Mouse (Mus musculus) megakaryocyte, embryonic 14.5 days (primary cell): ENCODE measurements around the gene Uba5. TPM values are rescaled to one million over a fixed set of nuclear protein-coding genes. Genes with fewer than 3 reads are reported as not detected.

ENCODE experiments used
- H3K27me3 ChIP-seq: replicated peaks from 2 replicates; pipeline ENCODE3; 2012; ENCODE audit warnings: inconsistent platforms
- H3K36me3 ChIP-seq: replicated peaks from 2 replicates; pipeline ENCODE3; 2012; ENCODE audit warnings: low read length, inconsistent platforms, mixed read lengths
- H3K4me1 ChIP-seq: 2 replicates; pipeline ENCODE4 v1.6.1; 2012; ENCODE audit warnings: inconsistent platforms
- H3K4me3 ChIP-seq: replicated peaks from 2 replicates; pipeline ENCODE3; 2012; ENCODE audit warnings: moderate library complexity, mild to moderate bottlenecking, inconsistent platforms
- H3K9me3 ChIP-seq: 2 replicates; pipeline ENCODE4 v1.6.1; 2012; ENCODE audit warnings: inconsistent platforms
- FLI1 ChIP-seq: IDR thresholded peaks from 2 replicates; pipeline ENCODE4 v1.6.1; 2012; ENCODE audit warnings: low read length, inconsistent platforms, mixed read lengths
- GATA1 ChIP-seq: IDR thresholded peaks from 3 replicates; pipeline ENCODE4 v1.6.1; 2012; ENCODE audit warnings: mixed read lengths, low read length, inconsistent platforms, borderline replicate concordance
- polyA plus RNA-seq: library from polyadenylated mRNA; stranded (reverse); fragments of >175 nt; gene quantifications from 2 replicates; pipeline ENCODE4 v1.2.3, GENCODE M21; 2012; ENCODE audit warnings: low replicate concordance; ENCODE audit not compliant: insufficient read depth

Uba5 gene
- polyA plus RNA-seq, 1 experiment: 12.0 TPM

- H3K27me3 ChIP-seq: no peaks in the 10 kb centered on the region
- no peaks in the 10 kb centered on the region for H3K9me3 ChIP-seq
- H3K36me3 ChIP-seq: peaks cover 12% of the 10 kb centered on the region
- H3K4me3 ChIP-seq: no peak overlapping the region
- H3K4me1 ChIP-seq: peaks cover 11% of the 10 kb centered on the region
- TF ChIP-seq GATA1: no peak
These were observed 28.2 kb downstream of the Uba5 start for GRCm38 (mm10) chr9:104034718-104035117.

- Histone ChIP-seq H3K4me3 (no peak overlapping the region), H3K4me1 (peaks cover 11% of the 10 kb centered on the region), H3K27me3 (no peaks in the 10 kb centered on the region), H3K9me3 (no peaks in the 10 kb centered on the region), H3K36me3 (peaks cover 12% of the 10 kb centered on the region)
- TF ChIP-seq GATA1: no peak
These were observed 28.7 kb downstream of the Uba5 start for GRCm38 (mm10) chr9:104034231-104034630.

DNA sequence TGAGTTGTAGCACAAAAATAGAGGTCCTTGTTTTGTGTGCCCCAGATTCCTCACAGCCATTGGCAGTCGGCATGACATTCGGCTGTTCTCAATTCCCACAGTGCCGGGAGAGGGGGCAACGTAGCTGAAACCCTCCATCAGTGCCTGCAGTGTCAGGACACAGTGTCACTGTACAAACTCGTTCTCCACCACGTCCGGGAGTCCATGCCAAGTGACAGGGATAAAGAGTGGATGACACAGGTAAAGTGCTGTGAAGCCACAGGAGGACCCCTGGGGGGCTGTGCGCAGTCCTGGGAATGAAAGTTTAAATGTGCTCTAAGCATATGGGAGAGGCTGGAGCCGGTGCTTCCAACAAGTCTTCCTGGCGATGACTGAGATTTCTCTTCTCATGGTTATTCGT, 33.1 kb downstream of the Uba5 start:
- Histone ChIP-seq H3K4me3 (peak overlapping the region; percentile 5), H3K9me3 (peaks cover 9% of the 10 kb centered on the region; the same call in 1 of the 2 replicates), H3K4me1 (no peaks in the 10 kb centered on the region), H3K27me3 (no peaks in the 10 kb centered on the region), H3K36me3 (peaks cover 6% of the 10 kb centered on the region)
- TF ChIP-seq FLI1 (no peak), GATA1 (no peak)

DNA sequence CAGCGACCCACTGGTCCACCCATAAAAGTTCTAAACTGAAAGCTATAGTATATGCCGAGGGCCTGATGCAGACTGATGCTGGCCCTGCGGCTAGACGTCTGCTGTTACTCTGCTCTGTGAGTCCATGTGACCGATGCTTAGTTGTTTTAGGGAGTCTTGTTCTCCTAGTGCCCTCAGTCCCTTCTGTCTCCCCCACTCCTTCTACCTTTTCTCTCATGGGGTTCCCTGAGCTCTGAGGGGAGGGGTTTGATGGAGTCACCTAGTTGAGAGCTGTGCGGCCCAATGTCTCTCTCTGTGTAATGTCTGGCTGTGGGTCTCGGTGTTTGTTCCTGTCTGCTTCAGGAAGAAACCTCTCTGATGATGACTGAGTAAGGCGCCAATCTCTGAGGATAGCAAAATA, 35.7 kb downstream of the Uba5 start:
- Histone ChIP-seq H3K9me3 (peaks cover 9% of the 10 kb centered on the region; the same call in 1 of the 2 replicates), H3K4me3 (no peak overlapping the region), H3K4me1 (no peaks in the 10 kb centered on the region), H3K36me3 (peaks cover 6% of the 10 kb centered on the region), H3K27me3 (no peaks in the 10 kb centered on the region)
- no peak for TF ChIP-seq GATA1
- TF ChIP-seq FLI1: no peak

DNA sequence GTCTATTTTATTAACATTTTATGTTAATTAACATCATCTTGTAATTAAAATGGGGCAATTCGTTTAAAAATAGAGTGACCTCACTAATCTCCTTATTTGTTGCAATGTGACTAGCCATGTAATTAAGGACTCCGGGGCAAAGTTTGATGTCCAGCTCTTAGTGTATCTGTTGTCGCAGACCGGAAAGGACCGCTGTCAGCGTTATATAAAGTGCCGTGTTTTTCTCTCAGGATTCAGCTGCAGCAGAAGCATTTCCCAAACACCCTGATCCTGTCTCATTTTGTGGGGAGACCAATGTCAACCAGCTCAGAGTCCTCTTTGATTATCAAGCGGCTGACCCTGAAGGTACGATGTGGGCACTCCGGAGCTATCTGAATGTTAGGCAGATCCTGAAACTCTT, 41.9 kb downstream of the Uba5 start:
- Histone ChIP-seq H3K4me3 (no peak overlapping the region), H3K9me3 (no peaks in the 10 kb centered on the region), H3K36me3 (peaks cover 13% of the 10 kb centered on the region), H3K27me3 (no peaks in the 10 kb centered on the region), H3K4me1 (no peaks in the 10 kb centered on the region)
- TF ChIP-seq FLI1 (no peak), GATA1 (no peak)

DNA sequence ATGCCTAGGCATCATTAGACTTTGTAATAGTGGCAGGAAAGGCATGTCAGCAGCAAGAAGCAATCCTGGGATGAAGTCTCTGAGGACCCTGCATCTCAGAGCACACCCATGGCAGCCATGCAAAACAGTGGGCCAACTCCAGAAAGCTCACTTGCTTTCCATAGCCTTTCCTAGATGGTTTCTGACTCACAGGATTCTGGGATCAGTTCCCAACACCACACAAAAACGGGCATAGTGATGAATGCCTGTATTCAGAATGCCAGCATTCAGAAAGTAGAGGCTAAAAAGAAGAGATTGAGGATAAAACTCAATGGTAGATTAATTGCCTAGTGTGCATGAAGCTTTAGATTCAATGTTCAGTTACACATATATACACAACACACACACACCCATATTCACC, 48.4 kb downstream of the Uba5 start:
- Histone ChIP-seq H3K36me3 (peaks cover 10% of the 10 kb centered on the region), H3K9me3 (no peaks in the 10 kb centered on the region), H3K4me3 (no peak overlapping the region), H3K27me3 (no peaks in the 10 kb centered on the region), H3K4me1 (no peaks in the 10 kb centered on the region)
- TF ChIP-seq FLI1: no peak
- TF ChIP-seq GATA1: no peak

DNA sequence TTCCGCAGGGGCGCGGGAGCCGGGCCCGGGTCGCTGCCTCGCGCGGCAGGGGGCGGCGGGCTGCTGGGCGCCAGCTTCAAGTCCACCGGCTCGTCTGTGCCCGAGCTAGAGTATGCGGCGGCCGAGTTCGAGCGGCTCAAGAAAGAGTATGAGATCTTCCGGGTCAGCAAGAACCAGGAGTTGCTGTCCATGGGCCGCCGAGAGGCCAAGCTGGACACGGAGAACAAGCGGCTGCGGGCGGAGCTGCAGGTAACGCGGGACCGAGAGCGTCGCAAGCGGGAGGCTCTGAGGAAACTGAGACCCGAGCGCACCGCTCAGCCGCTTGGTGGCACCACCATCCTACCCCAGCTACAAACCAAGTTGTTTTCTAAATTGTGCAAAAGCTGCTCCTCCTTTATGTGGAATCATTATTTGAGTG, 60.0 kb downstream of the Uba5 start:
- Histone ChIP-seq H3K9me3 (no peaks in the 10 kb centered on the region), H3K36me3 (no peaks in the 10 kb centered on the region), H3K4me3 (peak overlapping the region; percentile 95), H3K4me1 (peaks cover 32% of the 10 kb centered on the region), H3K27me3 (peaks cover 20% of the 10 kb centered on the region)
- TF ChIP-seq FLI1 (no peak), GATA1 (no peak)

- TF ChIP-seq GATA1: no peak
- TF ChIP-seq FLI1: no peak
- peak within 1 kb of the TSS; percentile 95 for H3K4me3 ChIP-seq
- no peaks in the 10 kb centered on the region for H3K36me3 ChIP-seq
- H3K9me3 ChIP-seq: no peaks in the 10 kb centered on the region
- peaks cover 32% of the 10 kb centered on the region for H3K4me1 ChIP-seq
- H3K27me3 ChIP-seq: peaks cover 20% of the 10 kb centered on the region
These were observed 60.7 kb downstream of the Uba5 start, which contains the start of gene Nphp3 for GRCm38 (mm10) chr9:104001921-104002859. TSS of gene Nphp3 (plus strand) at chr9:104002544.

DNA sequence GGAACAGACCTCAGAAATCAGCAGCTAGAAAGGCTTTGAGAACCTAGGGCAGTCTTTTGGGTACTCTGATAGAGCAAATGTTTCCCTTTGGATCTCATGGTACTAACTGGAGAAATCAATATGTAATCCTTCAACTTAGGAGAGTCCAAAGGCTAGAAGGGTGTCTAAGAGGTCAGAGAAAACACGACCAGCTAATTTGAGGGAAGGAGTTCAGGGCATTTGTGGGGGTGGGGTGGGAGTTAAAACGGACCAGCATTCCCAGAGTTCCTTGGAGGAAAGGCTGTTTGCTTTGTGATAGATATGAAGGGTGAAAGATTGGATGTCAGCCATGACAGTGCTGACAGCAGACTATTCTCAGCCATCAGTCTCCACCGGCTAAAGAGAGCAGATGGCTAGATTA, 62.3 kb downstream of the Uba5 start:
- Histone ChIP-seq H3K27me3 (peaks cover 19% of the 10 kb centered on the region), H3K36me3 (no peaks in the 10 kb centered on the region), H3K9me3 (no peaks in the 10 kb centered on the region), H3K4me3 (no peak overlapping the region), H3K4me1 (peaks cover 32% of the 10 kb centered on the region)
- no peak for TF ChIP-seq GATA1
- no peak for TF ChIP-seq FLI1

Other genes with a start within 250 kb of the Uba5 start
- gene Nphp3, start 60.6 kb downstream of the Uba5 start, polyA plus RNA-seq: 0.25 TPM in 1 of 2 replicates, not detected in the other
- gene Gm28305, start 22.5 kb downstream of the Uba5 start, polyA plus RNA-seq: not detected in 2 replicates
- 14.6 and 20.5 TPM in 2 replicates for gene Acad11, start 243 bp upstream of the Uba5 start, polyA plus RNA-seq
- not detected in 2 replicates for gene Ackr4, start 63.8 kb upstream of the Uba5 start, polyA plus RNA-seq
- 3.0 and 4.5 TPM in 2 replicates for gene Dnajc13, start 199.8 kb upstream of the Uba5 start, polyA plus RNA-seq